Mouse (Mus musculus): Measurements from ENCODE around the gene Slc35f1. TPM values are rescaled to one million over a fixed set of nuclear protein-coding genes. Genes with fewer than 3 reads are reported as not detected.
"Not testable (repeated sequence)": the region's sequence is repeated elsewhere in the genome, so short reads cannot be mapped to it uniquely, and the experiment has no call there.

Slc35f1 gene
- polyA plus RNA-seq, 1 experiment from 2014 or later: 1.1 TPM

GRCm38 (mm10) chr10:52878093-52878801 is 187.9 kb downstream of the Slc35f1 start:
- Histone ChIP-seq H3K9me3 (ENCODE audit: control insufficient read depth, low read length) (no peaks in the 10 kb centered on the region), H3K36me3 (ENCODE audit: control insufficient read depth, insufficient read depth, low read length) (no peaks in the 10 kb centered on the region), H3K9ac (ENCODE audit: low read length) (no peak overlapping the region), H3K4me3 (ENCODE audit: control insufficient read depth in 1 of 2, insufficient read depth in 1 of 2, low read depth in 1 of 2, low read length in 2 of 2) (no peak overlapping the region), H3K27ac (replicated peaks in 1 of 2; ENCODE audit: control insufficient read depth in 1 of 2, insufficient read depth in 1 of 2, low read depth in 2 of 2, low read length in 2 of 2) (no peak overlapping the region), H3K4me1 (ENCODE audit: control insufficient read depth in 2 of 2, insufficient read depth in 2 of 2, low read length in 2 of 2) (peaks cover 2 to 13% of the 10 kb centered on the region in 2 experiments; a peak in 3 of 4 replicates), H3K4me2 (ENCODE audit: low read length) (no peak overlapping the region), H3K27me3 (ENCODE audit: control insufficient read depth, insufficient read depth, low read length) (no peaks in the 10 kb centered on the region)
- WGBS: 44% methylated on average over 4 of the region's 4 CpGs
- no peak for ATAC-seq (ENCODE audit: insufficient number of reproducible peaks, insufficient read depth, low FRiP score, low read depth)

GRCm38 (mm10) chr10:52896724-52897123 is 206.4 kb downstream of the Slc35f1 start:
- H3K36me3 ChIP-seq (ENCODE audit: control insufficient read depth, insufficient read depth, low read length); H3K4me3 ChIP-seq (ENCODE audit: control insufficient read depth in 1 of 2, insufficient read depth in 1 of 2, low read depth in 1 of 2, low read length in 2 of 2); ATAC-seq (ENCODE audit: insufficient number of reproducible peaks, insufficient read depth, low FRiP score, low read depth); H3K27ac ChIP-seq (replicated peaks in 1 of 2; ENCODE audit: control insufficient read depth in 1 of 2, insufficient read depth in 1 of 2, low read depth in 2 of 2, low read length in 2 of 2); H3K4me1 ChIP-seq (ENCODE audit: control insufficient read depth in 2 of 2, insufficient read depth in 2 of 2, low read length in 2 of 2); H3K4me2 ChIP-seq (ENCODE audit: low read length); H3K9ac ChIP-seq (ENCODE audit: low read length); H3K9me3 ChIP-seq (ENCODE audit: control insufficient read depth, low read length); H3K27me3 ChIP-seq (ENCODE audit: control insufficient read depth, insufficient read depth, low read length): not testable (repeated sequence)

- Histone ChIP-seq H3K4me2 (ENCODE audit: low read length) (no peak overlapping the region), H3K27me3 (ENCODE audit: control insufficient read depth, insufficient read depth, low read length) (no peaks in the 10 kb centered on the region), H3K4me1 (ENCODE audit: control insufficient read depth in 2 of 2, insufficient read depth in 2 of 2, low read length in 2 of 2) (no peaks in the 10 kb centered on the region), H3K36me3 (ENCODE audit: control insufficient read depth, insufficient read depth, low read length) (no peaks in the 10 kb centered on the region), H3K9me3 (ENCODE audit: control insufficient read depth, low read length) (no peaks in the 10 kb centered on the region), H3K27ac (replicated peaks in 1 of 2; ENCODE audit: control insufficient read depth in 1 of 2, insufficient read depth in 1 of 2, low read depth in 2 of 2, low read length in 2 of 2) (no peak overlapping the region), H3K9ac (ENCODE audit: low read length) (no peak overlapping the region), H3K4me3 (ENCODE audit: control insufficient read depth in 1 of 2, insufficient read depth in 1 of 2, low read depth in 1 of 2, low read length in 2 of 2) (no peak overlapping the region)
- 74% methylated on average over 2 of the region's 2 CpGs for WGBS
- no peak for ATAC-seq (ENCODE audit: insufficient number of reproducible peaks, insufficient read depth, low FRiP score, low read depth)
Measured at GRCm38 (mm10) chr10:52904914-52905313, 214.6 kb downstream of the Slc35f1 start.

- Histone ChIP-seq H3K4me3 (ENCODE audit: control insufficient read depth in 1 of 2, insufficient read depth in 1 of 2, low read depth in 1 of 2, low read length in 2 of 2) (no peak overlapping the region), H3K36me3 (ENCODE audit: control insufficient read depth, insufficient read depth, low read length) (no peaks in the 10 kb centered on the region), H3K9ac (ENCODE audit: low read length) (no peak overlapping the region), H3K4me1 (ENCODE audit: control insufficient read depth in 2 of 2, insufficient read depth in 2 of 2, low read length in 2 of 2) (no peaks in the 10 kb centered on the region; a peak in 1 of 4 replicates), H3K9me3 (ENCODE audit: control insufficient read depth, low read length) (no peaks in the 10 kb centered on the region), H3K27ac (replicated peaks in 1 of 2; ENCODE audit: control insufficient read depth in 1 of 2, insufficient read depth in 1 of 2, low read depth in 2 of 2, low read length in 2 of 2) (no peak overlapping the region), H3K27me3 (ENCODE audit: control insufficient read depth, insufficient read depth, low read length) (no peaks in the 10 kb centered on the region), H3K4me2 (ENCODE audit: low read length) (no peak overlapping the region)
- ATAC-seq (ENCODE audit: insufficient number of reproducible peaks, insufficient read depth, low FRiP score, low read depth): no peak
- 76% methylated on average over 2 of the region's 2 CpGs for WGBS
Measured at GRCm38 (mm10) chr10:52911762-52912161, 221.4 kb downstream of the Slc35f1 start.

GRCm38 (mm10) chr10:52918715-52919114 is 228.4 kb downstream of the Slc35f1 start:
- WGBS: 85% methylated on average over 5 of the region's 5 CpGs
- no peak for ATAC-seq (ENCODE audit: insufficient number of reproducible peaks, insufficient read depth, low FRiP score, low read depth)
- H3K4me1 ChIP-seq (ENCODE audit: control insufficient read depth in 2 of 2, insufficient read depth in 2 of 2, low read length in 2 of 2): no peaks in the 10 kb centered on the region

GRCm38 (mm10) chr10:52923143-52923542 is 232.8 kb downstream of the Slc35f1 start:
- Histone ChIP-seq H3K9me3 (ENCODE audit: control insufficient read depth, low read length) (no peaks in the 10 kb centered on the region), H3K36me3 (ENCODE audit: control insufficient read depth, insufficient read depth, low read length) (no peaks in the 10 kb centered on the region), H3K9ac (ENCODE audit: low read length) (no peak overlapping the region), H3K4me3 (ENCODE audit: control insufficient read depth in 1 of 2, insufficient read depth in 1 of 2, low read depth in 1 of 2, low read length in 2 of 2) (no peak overlapping the region), H3K4me2 (ENCODE audit: low read length) (no peak overlapping the region), H3K27me3 (ENCODE audit: control insufficient read depth, insufficient read depth, low read length) (no peaks in the 10 kb centered on the region), H3K27ac (replicated peaks in 1 of 2; ENCODE audit: control insufficient read depth in 1 of 2, insufficient read depth in 1 of 2, low read depth in 2 of 2, low read length in 2 of 2) (no peak overlapping the region), H3K4me1 (ENCODE audit: control insufficient read depth in 2 of 2, insufficient read depth in 2 of 2, low read length in 2 of 2) (no peaks in the 10 kb centered on the region)
- 67% methylated on average over 8 of the region's 8 CpGs for WGBS
- ATAC-seq (ENCODE audit: insufficient number of reproducible peaks, insufficient read depth, low FRiP score, low read depth): no peak

More at GRCm38 (mm10) chr10:52918715-52919114, 228.4 kb downstream of the Slc35f1 start:
- Histone ChIP-seq H3K4me3 (ENCODE audit: control insufficient read depth in 1 of 2, insufficient read depth in 1 of 2, low read depth in 1 of 2, low read length in 2 of 2) (no peak overlapping the region), H3K36me3 (ENCODE audit: control insufficient read depth, insufficient read depth, low read length) (no peaks in the 10 kb centered on the region), H3K27me3 (ENCODE audit: control insufficient read depth, insufficient read depth, low read length) (no peaks in the 10 kb centered on the region), H3K27ac (replicated peaks in 1 of 2; ENCODE audit: control insufficient read depth in 1 of 2, insufficient read depth in 1 of 2, low read depth in 2 of 2, low read length in 2 of 2) (no peak overlapping the region), H3K9ac (ENCODE audit: low read length) (no peak overlapping the region), H3K4me2 (ENCODE audit: low read length) (no peak overlapping the region), H3K9me3 (ENCODE audit: control insufficient read depth, low read length) (no peaks in the 10 kb centered on the region)

GRCm38 (mm10) chr10:52926330-52926729 is 236.0 kb downstream of the Slc35f1 start:
- 81% methylated on average over 3 of the region's 3 CpGs for WGBS

GRCm38 (mm10) chr10:52932159-52932558 is 241.8 kb downstream of the Slc35f1 start:
- ATAC-seq (ENCODE audit: insufficient number of reproducible peaks, insufficient read depth, low FRiP score, low read depth): no peak
- WGBS: 68% methylated on average over 1 of the region's 1 CpGs

More at GRCm38 (mm10) chr10:52926330-52926729, 236.0 kb downstream of the Slc35f1 start:
- H3K4me2 ChIP-seq (ENCODE audit: low read length): no peak overlapping the region
- no peaks in the 10 kb centered on the region for H3K4me1 ChIP-seq (ENCODE audit: control insufficient read depth in 2 of 2, insufficient read depth in 2 of 2, low read length in 2 of 2)
- H3K27ac ChIP-seq (replicated peaks in 1 of 2; ENCODE audit: control insufficient read depth in 1 of 2, insufficient read depth in 1 of 2, low read depth in 2 of 2, low read length in 2 of 2): no peak overlapping the region
- H3K9ac ChIP-seq (ENCODE audit: low read length): no peak overlapping the region
- ATAC-seq (ENCODE audit: insufficient number of reproducible peaks, insufficient read depth, low FRiP score, low read depth): no peak
- H3K4me3 ChIP-seq (ENCODE audit: control insufficient read depth in 1 of 2, insufficient read depth in 1 of 2, low read depth in 1 of 2, low read length in 2 of 2): no peak overlapping the region
- no peaks in the 10 kb centered on the region for H3K27me3 ChIP-seq (ENCODE audit: control insufficient read depth, insufficient read depth, low read length)
- no peaks in the 10 kb centered on the region for H3K9me3 ChIP-seq (ENCODE audit: control insufficient read depth, low read length)
- no peaks in the 10 kb centered on the region for H3K36me3 ChIP-seq (ENCODE audit: control insufficient read depth, insufficient read depth, low read length)

More at GRCm38 (mm10) chr10:52932159-52932558, 241.8 kb downstream of the Slc35f1 start:
- Histone ChIP-seq H3K36me3 (ENCODE audit: control insufficient read depth, insufficient read depth, low read length) (no peaks in the 10 kb centered on the region), H3K27me3 (ENCODE audit: control insufficient read depth, insufficient read depth, low read length) (no peaks in the 10 kb centered on the region), H3K4me2 (ENCODE audit: low read length) (no peak overlapping the region), H3K9me3 (ENCODE audit: control insufficient read depth, low read length) (no peaks in the 10 kb centered on the region), H3K27ac (replicated peaks in 1 of 2; ENCODE audit: control insufficient read depth in 1 of 2, insufficient read depth in 1 of 2, low read depth in 2 of 2, low read length in 2 of 2) (no peak overlapping the region), H3K4me3 (ENCODE audit: control insufficient read depth in 1 of 2, insufficient read depth in 1 of 2, low read depth in 1 of 2, low read length in 2 of 2) (no peak overlapping the region), H3K4me1 (ENCODE audit: control insufficient read depth in 2 of 2, insufficient read depth in 2 of 2, low read length in 2 of 2) (no peaks in the 10 kb centered on the region), H3K9ac (ENCODE audit: low read length) (no peak overlapping the region)

All from heart, embryonic 14.5 days (tissue).